Mouse (Mus musculus): ENCODE data around the gene Rassf1.
A peak's percentile ranks its signal among the peaks of the same experiment; 100 is the strongest.

Gene Rassf1

DNA sequence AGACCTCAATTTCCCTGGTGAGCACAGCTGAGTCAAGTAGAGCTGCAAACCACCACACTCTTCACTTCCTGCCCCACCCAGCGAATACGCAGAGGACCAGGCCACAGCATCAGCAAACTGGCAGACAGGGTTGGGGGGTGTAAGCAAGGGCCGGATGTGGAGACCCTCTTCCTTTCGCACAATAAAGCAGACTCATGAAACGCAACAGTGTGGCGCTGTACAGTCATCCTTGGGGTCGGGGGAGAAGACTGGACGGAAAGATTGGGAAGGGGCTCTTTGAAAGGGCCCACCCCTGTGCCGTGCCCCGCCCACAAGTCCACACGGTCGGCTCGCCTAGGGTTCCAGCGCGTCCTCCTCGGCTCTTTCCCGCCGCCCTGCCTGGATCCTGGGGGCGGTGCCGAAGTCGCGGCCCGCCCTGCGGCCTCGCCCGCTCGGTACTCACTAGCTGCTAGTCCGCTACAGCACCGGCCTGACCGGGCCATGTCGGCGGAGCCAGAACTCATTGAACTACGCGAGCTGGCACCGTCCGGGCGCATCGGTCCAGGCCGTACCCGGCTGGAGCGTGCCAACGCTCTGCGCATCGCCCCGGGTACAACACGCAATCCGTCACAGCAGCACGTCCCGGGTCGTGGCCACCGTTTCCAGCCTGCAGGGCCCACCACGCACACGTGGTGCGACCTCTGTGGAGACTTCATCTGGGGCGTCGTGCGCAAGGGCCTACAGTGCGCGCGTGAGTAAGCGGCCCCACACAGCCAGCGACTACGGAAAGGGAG, at the start of gene Rassf1:
Gene Rassf1 (plus strand): TSS at position 439 of the 773 bp plus-strand sequence.
- DNase-seq (ENCODE audit: low spot score in 2 of 2) = no peak

DNA sequence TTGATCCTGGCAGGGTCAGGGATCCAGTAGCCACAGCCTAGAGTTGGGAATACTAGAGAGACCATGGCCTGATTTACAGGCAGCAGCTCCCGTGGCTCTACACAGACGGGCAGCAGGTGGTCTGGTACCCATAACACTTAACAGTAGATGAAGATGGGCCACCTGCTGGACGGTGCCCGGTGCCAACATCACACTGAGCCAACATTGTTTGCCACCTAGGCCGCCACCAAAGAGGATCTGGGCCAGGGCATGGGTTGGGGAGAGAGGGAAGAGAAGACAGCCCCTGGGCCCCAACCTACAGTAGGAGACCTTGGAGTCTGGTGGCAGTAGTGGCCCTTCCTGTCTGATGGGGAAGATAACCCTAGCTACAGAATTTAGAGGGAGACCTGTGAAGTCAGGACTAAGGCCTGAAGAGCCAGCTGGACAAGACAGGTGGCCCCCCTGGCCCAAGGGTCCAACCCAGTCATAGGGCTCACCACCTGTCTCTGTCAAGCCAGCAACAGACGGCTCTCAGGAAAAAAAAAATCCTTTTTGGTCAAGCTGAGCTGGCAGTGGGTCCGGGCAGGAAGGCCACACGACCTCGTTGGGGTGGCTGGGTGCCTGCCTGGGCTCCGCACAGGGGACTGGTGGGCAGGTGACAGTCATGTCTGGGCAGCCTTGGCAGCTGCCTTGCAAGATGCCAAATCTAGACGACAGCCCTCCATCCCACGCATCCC, 49.1 kb upstream of the Rassf1 start:
- DNase-seq (ENCODE audit: low spot score in 2 of 2) = no peak

DNA sequence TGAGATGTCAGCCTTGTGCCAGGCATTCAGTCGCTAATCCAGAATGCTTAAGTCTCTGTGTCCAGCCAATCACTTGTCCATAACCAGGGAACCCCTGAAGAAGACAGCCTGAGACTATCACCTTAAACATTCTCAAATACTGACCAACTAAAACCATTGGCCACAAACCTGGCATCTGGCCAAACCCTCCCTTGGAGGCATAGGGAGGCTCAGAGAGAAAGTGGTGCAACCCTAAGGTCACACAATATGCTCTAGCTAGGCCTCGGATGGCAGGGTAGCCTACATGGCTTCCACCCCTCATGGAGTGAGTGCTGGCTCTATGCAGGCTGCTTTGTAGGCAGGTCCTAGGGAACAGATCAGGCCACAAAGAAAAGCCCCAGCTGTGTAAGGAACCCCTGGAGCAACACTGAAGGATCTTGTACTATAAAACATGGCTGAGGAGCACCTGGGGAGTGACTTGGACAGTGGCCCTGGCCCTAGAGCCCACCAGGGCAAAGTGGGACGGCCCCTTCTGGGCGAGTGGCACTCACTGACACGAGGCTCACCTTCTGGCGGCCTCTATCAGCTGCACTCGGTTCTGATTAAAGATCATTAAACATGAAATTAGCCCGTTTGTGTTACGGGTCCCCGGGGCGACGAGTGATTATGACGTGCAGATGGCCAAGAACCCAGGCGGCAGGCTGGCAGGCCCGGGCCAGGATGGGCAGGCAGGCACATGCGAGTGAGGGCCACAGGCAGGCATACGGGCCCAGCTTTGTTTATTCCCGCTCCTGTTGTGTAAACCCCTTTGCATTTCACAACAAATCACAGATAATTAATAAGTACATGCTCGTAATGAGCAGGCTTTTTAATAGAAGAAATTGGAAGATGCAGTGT, 46.5 kb upstream of the Rassf1 start:
- no peak for DNase-seq (ENCODE audit: low spot score in 2 of 2)

DNA sequence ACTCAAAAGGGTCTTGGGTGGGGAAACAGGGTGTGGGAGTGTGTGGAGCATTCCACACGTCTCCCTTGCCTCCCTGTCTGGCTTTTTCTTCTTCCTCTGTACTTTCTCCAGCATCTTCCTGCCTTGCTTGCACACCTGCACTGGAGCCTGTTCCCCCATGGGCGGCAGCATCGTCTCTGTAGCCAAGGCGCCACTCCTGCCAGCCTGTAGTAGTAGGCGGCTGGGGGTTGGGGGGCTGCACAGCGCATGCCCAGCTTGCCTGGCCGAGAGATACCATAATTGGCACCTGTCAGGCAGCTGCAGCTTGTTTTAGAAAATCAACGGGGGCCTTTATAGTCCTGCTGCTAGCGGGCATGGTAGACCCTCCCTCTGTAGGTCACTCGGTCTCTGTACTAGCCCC, 43.1 kb upstream of the Rassf1 start:
- DNase-seq (ENCODE audit: low spot score in 2 of 2) = peak; percentile 36 to 41

DNA sequence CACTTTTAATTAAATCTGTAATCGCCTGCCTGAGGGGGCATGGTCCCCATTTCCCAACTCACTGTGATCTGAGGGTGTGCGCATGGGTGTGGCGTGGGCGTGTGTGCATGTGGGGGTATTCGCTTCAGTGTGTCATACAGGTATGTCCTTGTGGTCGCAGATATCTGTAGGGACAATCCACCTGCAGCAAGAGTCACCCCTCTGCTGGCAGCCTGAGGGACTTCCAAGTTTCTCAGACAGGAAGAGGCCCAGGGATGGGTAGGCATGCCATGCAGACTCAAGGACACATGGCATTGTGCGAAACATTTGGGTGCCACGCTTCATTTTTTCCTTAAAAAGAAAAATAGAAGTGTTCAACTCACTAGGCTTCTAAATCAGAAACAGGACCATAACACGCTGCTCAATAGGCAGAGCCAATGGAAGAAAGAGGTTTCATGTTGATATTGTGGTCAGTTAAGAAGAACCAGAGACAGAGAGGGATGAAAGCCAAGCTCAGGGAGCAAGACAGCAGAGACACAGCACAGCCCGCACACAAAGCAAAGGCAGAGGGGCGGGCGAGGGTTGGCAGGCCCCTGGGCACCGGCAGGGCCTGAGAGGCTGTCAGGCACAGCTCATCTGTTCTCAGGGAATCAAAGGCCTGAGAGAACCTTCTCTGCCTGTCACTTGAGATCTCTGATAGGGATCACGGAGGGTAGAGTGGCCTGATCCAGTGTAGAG, 40.8 kb upstream of the Rassf1 start:
- DNase-seq (ENCODE audit: low spot score in 2 of 2) = no peak

DNA sequence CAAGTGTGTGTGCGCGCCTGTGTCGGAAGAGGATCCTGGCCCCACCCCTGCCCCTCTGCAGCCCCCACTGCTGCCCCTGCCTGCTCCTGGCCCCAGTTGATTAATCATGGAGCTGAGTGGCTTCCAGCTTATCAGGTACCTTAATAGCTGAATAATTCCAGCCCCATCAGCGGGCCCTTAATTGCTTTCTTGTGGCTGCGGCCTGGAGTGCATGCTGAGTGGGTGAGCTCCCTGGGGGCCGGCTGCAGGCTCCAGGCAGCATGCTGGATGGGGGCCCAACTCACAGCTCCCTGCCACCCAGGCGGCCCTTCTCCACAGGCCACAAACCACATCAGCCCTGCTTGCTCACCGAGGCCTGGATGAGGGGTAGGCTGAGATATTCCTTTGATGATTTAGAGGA, 39.9 kb upstream of the Rassf1 start:
- DNase-seq (ENCODE audit: low spot score in 2 of 2) = no peak

DNA sequence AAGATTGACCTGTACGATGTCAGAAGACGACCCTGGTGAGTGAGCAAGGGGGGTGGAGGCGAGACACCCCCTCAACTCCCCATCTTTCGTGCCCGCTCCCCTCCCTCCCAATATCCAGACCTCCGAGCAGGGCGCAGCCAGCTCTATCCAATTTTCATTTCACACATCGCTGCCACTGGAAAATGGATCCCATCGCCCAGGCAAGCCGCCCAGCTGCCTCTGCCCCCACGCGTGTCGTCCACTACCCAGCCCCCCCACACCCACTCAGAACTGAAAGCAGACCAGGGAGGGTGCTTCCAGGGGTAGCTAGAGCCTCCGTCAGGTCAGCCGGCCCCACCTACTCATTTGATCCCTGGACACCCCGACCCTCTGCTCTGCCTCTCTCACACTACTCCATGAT, 39.0 kb upstream of the Rassf1 start:
- no peak for DNase-seq (ENCODE audit: low spot score in 2 of 2)

DNA sequence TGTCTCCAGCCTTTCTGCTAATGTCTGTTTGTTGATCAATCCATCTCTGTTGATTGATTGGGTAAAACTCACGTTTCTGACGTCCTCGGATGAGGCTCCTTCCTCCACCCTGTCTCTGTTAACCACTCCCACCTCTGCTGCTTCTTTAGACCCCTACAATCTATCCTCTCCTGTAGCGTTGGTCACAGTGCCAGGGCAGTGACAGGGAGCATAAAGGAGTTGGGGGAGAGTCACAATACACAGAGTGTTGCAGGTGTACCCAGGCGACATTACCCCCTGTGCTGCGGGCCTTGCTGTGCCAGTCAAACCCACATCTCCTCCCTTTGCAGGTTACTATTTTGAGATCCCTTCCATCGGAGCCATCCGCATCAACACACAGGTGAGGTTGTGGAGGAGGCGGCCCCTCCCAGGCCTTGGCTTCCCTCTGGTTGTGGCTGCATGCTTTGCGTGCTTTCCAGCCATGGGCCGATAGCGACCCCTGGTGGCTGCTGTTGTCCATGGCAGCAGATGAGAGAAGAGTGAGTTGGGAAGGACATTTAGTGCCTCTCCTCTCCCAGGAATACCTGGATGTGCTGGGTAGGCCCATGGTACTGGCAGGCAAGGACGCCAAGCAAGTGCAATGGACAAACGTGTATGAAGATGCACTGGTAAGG, 36.9 kb upstream of the Rassf1 start:
- peak; percentile 84 to 86 for DNase-seq (ENCODE audit: low spot score in 2 of 2)

DNA sequence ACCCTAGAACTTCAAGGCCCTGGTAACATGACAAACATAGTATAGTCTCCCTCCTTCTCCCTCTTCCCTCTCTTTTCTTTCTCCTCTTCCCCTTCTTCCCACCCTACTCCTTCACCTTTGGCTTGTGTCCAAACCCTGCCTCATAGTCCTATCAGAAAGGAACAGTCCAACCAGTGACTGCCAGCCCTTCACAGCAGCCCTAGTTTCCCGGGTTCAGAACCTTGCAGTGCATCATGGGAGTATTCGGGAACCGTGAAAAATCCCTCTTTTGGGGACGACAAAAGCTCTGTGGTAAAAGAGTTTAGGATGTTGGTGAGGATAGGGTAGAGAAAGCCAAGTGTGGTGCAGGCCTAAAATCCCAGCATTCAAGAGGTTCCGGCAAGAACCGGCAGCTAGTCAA, 31.0 kb upstream of the Rassf1 start:
- DNase-seq (ENCODE audit: low spot score in 2 of 2) = no peak

DNA sequence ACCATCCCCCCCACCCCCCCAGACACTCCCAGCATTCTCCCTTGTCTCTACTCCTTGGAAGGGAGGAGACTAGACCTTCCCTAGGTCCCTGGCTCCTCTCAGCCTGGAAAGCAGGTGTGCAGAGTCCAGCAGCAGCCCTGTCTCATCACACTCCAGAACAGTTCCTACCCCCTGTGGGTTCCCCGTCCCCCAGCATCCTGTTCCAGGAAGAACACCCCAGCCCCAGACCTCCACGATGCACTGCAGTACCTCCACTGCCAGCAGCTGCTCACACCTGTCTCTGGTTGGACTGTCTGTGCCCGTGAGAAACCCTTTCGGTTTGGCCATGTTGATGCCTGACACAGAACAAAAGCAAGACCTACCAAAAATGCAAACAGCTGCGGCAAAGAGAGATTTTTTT, 30.2 kb upstream of the Rassf1 start:
- DNase-seq (ENCODE audit: low spot score in 2 of 2) = no peak

DNA sequence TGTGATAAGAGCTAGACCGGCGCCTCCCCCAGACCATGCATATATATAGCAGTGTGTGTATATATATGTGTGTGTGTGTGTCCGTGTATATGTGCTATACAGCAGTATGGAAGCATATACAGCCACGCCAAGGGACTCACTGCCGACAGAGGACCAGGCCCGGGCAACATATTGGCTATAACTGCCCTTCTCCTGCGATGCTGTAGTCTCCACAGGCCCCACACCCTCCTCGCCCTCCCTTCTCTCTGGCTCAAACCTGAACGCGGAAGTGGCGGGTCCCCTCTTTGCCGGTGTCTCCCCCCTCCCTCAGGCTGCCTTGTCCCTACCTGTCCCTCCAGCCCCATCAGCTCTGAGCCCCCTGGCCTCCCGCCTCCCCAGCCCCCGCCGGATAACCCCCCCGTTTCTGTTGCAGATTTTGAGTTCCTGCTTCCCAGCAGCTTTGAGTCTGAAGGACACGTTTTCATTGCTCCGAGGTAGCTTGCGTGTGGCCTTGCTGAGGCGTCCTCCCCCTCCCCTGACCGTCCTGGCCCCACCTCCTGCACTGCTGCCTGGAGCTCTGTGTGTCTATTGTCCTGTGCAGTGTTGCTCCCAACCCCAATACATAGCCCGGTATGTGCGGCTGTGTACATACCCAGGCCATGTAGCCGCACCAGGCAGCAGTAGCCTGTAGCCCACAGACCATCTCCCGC, 29.5 kb upstream of the Rassf1 start:
- no peak for DNase-seq (ENCODE audit: low spot score in 2 of 2)

DNA sequence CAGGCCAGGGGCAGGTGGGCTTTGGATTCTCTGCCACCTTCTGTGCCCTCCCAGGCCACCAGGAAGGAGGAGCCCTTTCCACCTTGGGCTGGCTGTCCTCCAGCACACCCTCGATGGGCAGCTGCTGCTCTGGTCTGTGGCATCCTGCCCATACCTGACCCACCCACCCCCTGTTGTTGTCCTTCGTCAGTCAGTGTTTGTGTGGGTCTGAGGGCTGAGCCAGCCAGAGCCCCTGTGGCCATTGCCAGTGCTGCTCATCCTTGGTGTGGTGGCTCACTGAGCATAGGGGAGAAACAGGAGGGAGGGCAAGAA, 29.0 kb upstream of the Rassf1 start:
- no peak for DNase-seq (ENCODE audit: low spot score in 2 of 2)

DNA sequence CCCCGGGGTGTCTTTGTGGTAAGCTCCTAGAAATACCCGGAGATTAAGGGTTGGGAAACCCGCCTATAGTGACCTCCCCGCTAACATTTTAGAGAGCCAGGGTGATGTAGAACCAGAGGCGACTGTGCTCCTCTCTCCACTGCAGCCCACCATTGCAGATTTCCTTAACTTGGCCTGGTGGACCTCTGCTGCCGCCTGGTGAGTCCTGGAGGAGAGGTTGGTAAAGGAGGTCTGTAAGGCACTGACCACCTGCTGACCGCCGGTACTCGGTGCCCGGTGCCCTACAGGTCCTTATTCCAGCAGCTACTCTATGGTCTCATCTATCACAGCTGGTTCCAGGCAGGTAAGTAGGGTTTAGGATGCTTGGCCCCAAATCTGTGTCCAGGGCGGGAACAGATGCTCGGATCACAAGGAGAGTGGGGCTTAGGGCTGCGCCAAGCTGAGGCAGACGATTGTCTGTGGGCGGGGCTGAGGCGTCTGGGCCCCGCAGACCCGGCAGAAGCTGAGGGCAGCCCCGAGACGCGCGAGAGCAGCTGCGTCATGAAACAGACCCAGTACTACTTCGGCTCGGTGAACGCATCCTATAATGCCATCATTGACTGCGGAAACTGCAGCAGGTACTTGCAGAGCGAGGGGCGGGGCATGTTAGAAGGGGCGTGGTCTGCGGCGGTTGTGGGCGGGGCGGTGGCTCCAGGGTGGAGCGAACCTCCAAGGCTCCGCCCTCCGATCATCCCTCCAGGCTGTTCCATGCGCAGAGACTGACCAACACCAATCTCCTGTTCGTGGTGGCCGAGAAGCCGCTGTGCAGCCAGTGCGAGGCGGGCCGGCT, 24.9 kb upstream of the Rassf1 start:
- peak; percentile 52 to 60 for DNase-seq (ENCODE audit: low spot score in 2 of 2)

DNA sequence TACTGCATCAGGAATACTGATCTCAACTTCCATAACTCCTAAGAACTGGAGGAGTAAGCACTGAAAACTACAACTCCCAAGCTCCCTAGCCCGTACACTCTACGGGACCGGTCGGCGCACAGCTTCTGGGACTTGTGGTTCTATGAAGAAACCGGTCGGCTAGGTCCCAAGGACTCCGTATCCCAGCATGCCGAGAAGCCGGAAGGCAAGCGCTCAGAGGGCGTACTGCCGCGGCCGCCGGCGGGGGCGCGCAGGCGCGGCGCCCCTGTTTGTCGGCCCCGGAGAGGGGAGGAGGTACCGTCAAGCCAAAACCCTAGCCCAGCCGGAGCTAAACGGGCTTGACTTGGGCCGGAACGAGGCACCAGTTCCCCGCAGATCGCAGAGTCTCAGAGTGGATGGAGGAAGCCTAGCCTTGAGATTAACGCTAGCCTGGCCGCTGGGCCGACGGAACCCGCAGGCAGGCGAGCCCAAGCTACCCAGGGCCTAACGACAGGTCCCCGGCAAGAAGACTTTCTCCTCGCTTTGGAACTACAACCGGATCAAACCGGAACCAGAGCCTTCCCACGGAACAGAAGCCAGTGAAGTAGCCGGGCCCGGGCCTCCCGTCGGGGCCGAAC, 17.5 kb upstream of the Rassf1 start, which contains the start of gene Tmem115:
Gene Tmem115 (plus strand): TSS at position 155 of the 617 bp plus-strand sequence.
- peak; percentile 80 to 84 for DNase-seq (ENCODE audit: low spot score in 2 of 2)

DNA sequence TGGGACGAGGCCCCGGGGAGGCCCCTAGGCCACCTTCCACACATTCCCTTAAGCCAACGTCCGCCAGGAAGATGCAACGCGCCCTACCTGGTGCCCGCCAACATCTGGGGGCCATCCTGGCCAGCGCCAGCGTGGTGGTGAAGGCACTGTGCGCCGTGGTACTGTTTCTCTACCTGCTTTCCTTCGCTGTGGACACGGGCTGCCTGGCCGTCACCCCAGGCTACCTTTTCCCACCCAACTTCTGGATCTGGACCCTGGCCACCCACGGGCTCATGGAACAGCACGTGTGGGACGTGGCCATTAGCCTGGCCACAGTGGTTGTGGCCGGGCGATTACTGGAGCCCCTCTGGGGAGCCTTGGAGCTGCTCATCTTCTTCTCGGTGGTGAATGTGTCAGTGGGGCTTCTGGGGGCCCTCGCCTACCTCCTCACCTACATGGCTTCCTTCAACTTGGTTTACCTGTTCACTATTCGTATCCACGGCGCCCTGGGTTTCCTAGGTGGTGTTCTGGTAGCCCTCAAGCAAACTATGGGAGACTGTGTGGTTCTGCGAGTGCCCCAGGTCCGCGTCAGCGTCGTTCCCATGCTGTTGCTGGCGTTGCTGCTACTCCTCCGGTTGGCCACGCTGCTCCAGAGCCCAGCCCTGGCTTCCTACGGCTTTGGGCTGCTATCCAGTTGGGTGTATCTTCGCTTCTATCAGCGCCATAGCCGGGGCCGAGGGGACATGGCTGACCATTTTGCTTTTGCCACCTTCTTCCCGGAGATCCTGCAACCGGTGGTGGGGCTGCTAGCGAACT, 16.8 kb upstream of the Rassf1 start:
- DNase-seq (ENCODE audit: low spot score in 2 of 2) = no peak

DNA sequence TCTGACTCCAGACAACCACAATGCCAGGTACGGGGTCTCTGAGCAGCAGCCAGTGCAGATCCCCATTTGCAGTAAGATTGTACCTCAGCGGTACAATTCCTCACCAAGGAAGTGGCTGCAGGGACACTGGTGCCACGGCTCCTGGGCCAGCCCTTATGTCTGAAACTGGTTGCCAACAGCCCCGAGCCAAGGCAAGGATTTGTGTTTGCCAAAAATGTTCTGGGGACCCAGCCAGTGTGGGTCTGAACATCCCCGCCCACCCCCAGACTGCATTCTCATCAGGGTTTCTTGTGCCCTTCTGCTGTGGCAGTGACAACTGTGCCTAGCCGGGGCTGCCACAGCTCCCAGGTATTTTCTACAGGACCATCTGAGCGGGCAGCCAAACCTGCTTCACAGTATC, 13.1 kb upstream of the Rassf1 start:
- DNase-seq (ENCODE audit: low spot score in 2 of 2) = no peak

DNA sequence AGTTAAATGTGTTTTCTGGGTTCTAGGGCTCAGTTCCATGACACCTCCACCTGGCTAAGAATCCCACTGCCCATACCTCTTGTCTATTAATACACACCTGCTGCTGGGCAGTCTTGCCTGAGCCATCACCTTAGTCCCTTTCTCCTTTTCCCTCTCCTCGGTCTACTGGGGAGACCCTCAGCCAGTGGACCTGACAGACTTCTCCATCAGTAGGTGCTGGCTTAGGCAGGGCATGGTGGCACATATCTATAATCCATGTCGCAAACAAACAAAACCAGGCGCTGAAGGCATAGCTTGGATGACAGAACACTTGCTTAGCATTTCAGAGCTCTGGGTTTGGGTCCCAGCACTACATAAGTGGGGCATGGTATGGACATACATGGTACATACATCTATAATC, 12.6 kb upstream of the Rassf1 start:
- DNase-seq (ENCODE audit: low spot score in 2 of 2) = no peak

DNA sequence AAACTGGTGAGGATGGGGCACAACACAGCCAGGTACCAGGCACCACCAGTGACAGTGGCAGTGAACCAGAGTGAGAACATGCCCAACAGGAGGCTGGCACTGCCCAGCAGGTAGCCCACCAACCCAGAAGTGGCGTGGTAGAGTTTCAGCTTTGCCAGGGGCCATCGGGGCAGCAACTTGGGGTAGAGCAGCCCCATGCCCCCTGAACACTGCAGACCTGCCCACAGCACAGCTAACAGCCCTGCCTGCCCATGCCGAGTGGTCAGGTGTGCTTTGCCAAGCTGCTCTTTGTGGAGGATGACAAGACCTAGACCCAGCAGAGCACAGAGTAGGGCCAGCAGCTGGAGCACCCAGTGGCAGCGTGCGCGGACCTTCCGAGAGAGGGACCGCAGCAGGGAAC, 11.4 kb upstream of the Rassf1 start:
- no peak for DNase-seq (ENCODE audit: low spot score in 2 of 2)

DNA sequence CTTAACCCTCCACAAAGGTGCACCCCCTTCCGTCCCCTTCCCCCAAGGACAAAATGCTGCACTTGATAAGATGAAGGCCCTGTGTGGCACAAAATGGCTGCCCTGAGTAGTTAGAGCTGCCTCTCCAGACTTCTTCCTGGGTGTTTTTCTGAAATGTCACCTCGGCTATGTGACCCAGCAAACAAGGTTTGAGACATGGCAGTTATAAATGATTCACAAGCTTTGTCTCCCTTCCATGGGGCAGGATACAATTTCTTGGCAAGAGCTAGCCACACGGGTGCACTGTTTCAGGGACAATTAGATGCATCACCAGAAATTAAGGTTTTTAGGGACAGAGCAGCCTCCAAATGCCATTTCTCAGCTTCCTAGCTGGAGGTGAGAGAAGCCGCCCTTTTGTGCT, 10.9 kb upstream of the Rassf1 start:
- DNase-seq (ENCODE audit: low spot score in 2 of 2) = no peak

Data from frontal cortex, postnatal 25 days (tissue).